Mouse (Mus musculus): ENCODE measurements at regions not wholly inside any gene's neighbourhood (a gene's known extent, or its start where the extent isn't known, plus 50 kb on each side); places are given as distances from the start of the nearest gene placed in this dataset.

- DNase-seq (ENCODE audit: low spot score): no peak
These were observed 99.2 kb upstream of the F13a1 start for GRCm38 (mm10) chr13:37149066-37149781.

GRCm38 (mm10) chr13:37148627-37149026 lies 98.6 kb upstream of the F13a1 start:
- DNase-seq (ENCODE audit: low spot score): no peak

- DNase-seq (ENCODE audit: low spot score): no peak
These were observed 97.7 kb upstream of the F13a1 start for GRCm38 (mm10) chr13:37147790-37148189.

- no peak for DNase-seq (ENCODE audit: low spot score)
These were observed 92.8 kb upstream of the F13a1 start for GRCm38 (mm10) chr13:37142812-37143211.

GRCm38 (mm10) chr13:37135115-37135514 lies 85.1 kb upstream of the F13a1 start:
- DNase-seq (ENCODE audit: low spot score): no peak

- DNase-seq (ENCODE audit: low spot score): no peak
These were observed 84.5 kb upstream of the F13a1 start for GRCm38 (mm10) chr13:37134518-37134917.

- DNase-seq (ENCODE audit: low spot score): no peak
These were observed 80.6 kb upstream of the F13a1 start for GRCm38 (mm10) chr13:37130637-37131036.

- no peak for DNase-seq (ENCODE audit: low spot score)
These were observed 71.6 kb upstream of the F13a1 start for GRCm38 (mm10) chr13:37121602-37122001.

GRCm38 (mm10) chr13:37120219-37120618 lies 70.2 kb upstream of the F13a1 start:
- DNase-seq (ENCODE audit: low spot score): no peak

GRCm38 (mm10) chr13:37114324-37114723 lies 64.3 kb upstream of the F13a1 start:
- DNase-seq (ENCODE audit: low spot score): no peak

GRCm38 (mm10) chr13:37111747-37112146 lies 61.7 kb upstream of the F13a1 start:
- no peak for DNase-seq (ENCODE audit: low spot score)

GRCm38 (mm10) chr13:37107721-37108120 lies 57.7 kb upstream of the F13a1 start:
- no peak for DNase-seq (ENCODE audit: low spot score)

- no peak for DNase-seq (ENCODE audit: low spot score)
These were observed 56.0 kb upstream of the F13a1 start for GRCm38 (mm10) chr13:37106009-37106408.

GRCm38 (mm10) chr13:37104410-37105294 lies 54.6 kb upstream of the F13a1 start:
- DNase-seq (ENCODE audit: low spot score): no peak

- DNase-seq (ENCODE audit: low spot score): no peak
These were observed 53.8 kb upstream of the F13a1 start for GRCm38 (mm10) chr13:37103741-37104296.

- DNase-seq (ENCODE audit: low spot score): no peak
These were observed 51.7 kb upstream of the F13a1 start for GRCm38 (mm10) chr13:37101755-37102154.
